Mouse (Mus musculus) ES-E14 (cell line): ENCODE results near the gene Fxyd2. TPM values are rescaled to one million over a fixed set of nuclear protein-coding genes. Genes with fewer than 3 reads are reported as not detected.

Source experiments
- DNase-seq: peaks from one replicate; pipeline ENCODE4 v3.0.0-alpha.2; 2013; ENCODE audit warnings: low read depth, low spot score
- H3K27ac ChIP-seq: 2 replicates; pipeline ENCODE4 v1.5.1; 2012; ENCODE audit warnings: low read depth, mild to moderate bottlenecking, low read length, moderate library complexity, mixed read lengths; ENCODE audit not compliant: poor library complexity, insufficient read depth, severe bottlenecking
- H3K36me3 ChIP-seq: 2 replicates; pipeline ENCODE4 v1.6.1; 2012; ENCODE audit warnings: mild to moderate bottlenecking, low read length, moderate library complexity, mixed read lengths; ENCODE audit not compliant: control insufficient read depth, poor library complexity, insufficient read depth, severe bottlenecking
- H3K4me1 ChIP-seq, 2 experiments: fragments of 150-350 bp in 1 of 2; sonication (generic) in 1 of 2; 2 replicates each; pipeline ENCODE4 v1.6.1; 2012; ENCODE audit warnings: low read length in 2 of 2, mild to moderate bottlenecking in 1 of 2, mixed read lengths in 1 of 2; ENCODE audit not compliant: control insufficient read depth in 2 of 2, insufficient read depth in 2 of 2, poor library complexity in 1 of 2
- H3K4me3 ChIP-seq, 2 experiments: fragments of 150-350 bp in 1 of 2; sonication (generic) in 1 of 2; 2 replicates each; pipeline ENCODE4 v1.5.1; 2012; ENCODE audit warnings: low read length in 2 of 2, low read depth in 1 of 2, mild to moderate bottlenecking in 1 of 2, mixed read lengths in 1 of 2; ENCODE audit not compliant: insufficient read depth in 1 of 2, poor library complexity in 1 of 2, severe bottlenecking in 1 of 2
- H3K9ac ChIP-seq: 2 replicates; pipeline ENCODE4 v1.6.1; 2012; ENCODE audit warnings: low read depth, mild to moderate bottlenecking, low read length, mixed read lengths; ENCODE audit not compliant: poor library complexity, insufficient read depth, severe bottlenecking
- H3K9me3 ChIP-seq: fragments of 150-350 bp; sonication (generic); 2 replicates; pipeline ENCODE4 v1.6.1; 2012; ENCODE audit warnings: low read depth, mild to moderate bottlenecking, low read length; ENCODE audit not compliant: control insufficient read depth, insufficient read depth
- CHD2 ChIP-seq: IDR thresholded peaks from 2 replicates; pipeline ENCODE4 v1.6.1; 2014; ENCODE audit warnings: mild to moderate bottlenecking, low read depth, low read length, inconsistent platforms
- HCFC1 ChIP-seq: IDR thresholded peaks from 2 replicates; pipeline ENCODE4 v1.6.1; 2012; ENCODE audit warnings: low read length, inconsistent platforms, borderline replicate concordance; ENCODE audit not compliant: insufficient read depth
- MAFK ChIP-seq: IDR thresholded peaks from 2 replicates; pipeline ENCODE4 v1.6.1; 2014; ENCODE audit warnings: mild to moderate bottlenecking, low read depth, low read length, inconsistent platforms; ENCODE audit not compliant: insufficient read depth
- ZC3H11A ChIP-seq: IDR thresholded peaks from 2 replicates; pipeline ENCODE4 v1.6.1; 2012; ENCODE audit warnings: low read depth, mild to moderate bottlenecking, inconsistent platforms, low read length, borderline replicate concordance
- ZNF384 ChIP-seq: IDR thresholded peaks from 2 replicates; pipeline ENCODE4 v1.6.1; 2012; ENCODE audit warnings: low read depth, low read length, inconsistent platforms
- in situ Hi-C, 2 experiments: fragments of 600-800 bp; cut with MboI; formaldehyde crosslinking; loops; one replicate each; pipeline ENCODE4 v1.15.1; 2025; ENCODE audit warnings: low sequenced_read_pairs in 2 of 2, inconsistent platforms in 1 of 2; ENCODE audit not compliant: unreplicated experiment in 2 of 2
- total RNA-seq: library from RNA; depleted of rRNA; stranded (reverse); fragments of 300-350 nt; gene quantifications from 2 replicates; pipeline ENCODE4 v1.2.3, GENCODE M21; 2012

Fxyd2 gene
- total RNA-seq, 1 experiment: 2.2 TPM

DNA sequence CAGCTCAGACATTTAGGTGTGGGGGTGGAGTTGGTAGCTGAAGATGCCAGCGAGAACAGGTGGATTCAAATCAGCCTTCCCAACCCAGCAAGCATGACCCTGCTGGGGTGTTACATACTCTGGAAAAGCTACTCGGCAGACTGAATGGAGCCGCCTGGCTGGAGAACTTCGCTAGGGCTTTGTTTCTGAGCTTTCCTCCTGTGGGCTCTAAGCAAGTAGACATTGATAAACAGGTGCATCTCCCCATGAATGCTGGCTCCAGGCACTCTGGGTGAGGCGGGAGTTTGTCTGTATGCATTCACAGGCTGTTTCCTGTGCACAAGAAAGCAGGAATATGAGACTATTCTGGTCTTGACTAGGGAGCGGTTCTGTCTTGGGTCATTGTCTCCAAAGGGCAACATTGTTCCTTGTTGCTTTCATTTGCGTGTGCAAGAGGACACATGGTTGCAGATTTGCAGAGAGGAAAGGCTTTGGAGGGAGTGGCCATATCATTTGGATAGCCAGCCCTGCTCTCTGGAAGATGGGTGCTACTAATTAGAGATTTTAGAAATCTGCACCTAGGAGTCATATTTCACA, 35.7 kb upstream of the Fxyd2 start:
- H3K27ac ChIP-seq: 0 out of 2 replicates have a peak overlapping the region, but pooled peaks have one; percentile 26
- in situ Hi-C loops: no loop called here
- H3K9ac ChIP-seq: no peak overlapping the region
- no peaks in the 10 kb centered on the region for H3K36me3 ChIP-seq
- H3K4me3 ChIP-seq: no peak overlapping the region
- DNase-seq: no peak
- peaks cover 11 to 26% of the 10 kb centered on the region in 2 experiments for H3K4me1 ChIP-seq
- H3K9me3 ChIP-seq: no peaks in the 10 kb centered on the region
- TF ChIP-seq CHD2 (no peak), MAFK (no peak), ZC3H11A (no peak), HCFC1 (no peak), ZNF384 (no peak)

GRCm38 (mm10) chr9:45367716-45368115, 31.8 kb upstream of the Fxyd2 start:
- H3K9ac ChIP-seq: no peak overlapping the region
- no peaks in the 10 kb centered on the region for H3K9me3 ChIP-seq
- DNase-seq: no peak
- H3K4me3 ChIP-seq: no peak overlapping the region
- TF ChIP-seq ZNF384 (no peak), HCFC1 (no peak), ZC3H11A (no peak), CHD2 (no peak), MAFK (no peak)
- H3K27ac ChIP-seq: no peak overlapping the region
- H3K4me1 ChIP-seq: peaks cover 11 to 24% of the 10 kb centered on the region in 2 experiments
- no peaks in the 10 kb centered on the region; the same call in 1 of the 2 replicates for H3K36me3 ChIP-seq
- in situ Hi-C loops: no loop called here

DNA sequence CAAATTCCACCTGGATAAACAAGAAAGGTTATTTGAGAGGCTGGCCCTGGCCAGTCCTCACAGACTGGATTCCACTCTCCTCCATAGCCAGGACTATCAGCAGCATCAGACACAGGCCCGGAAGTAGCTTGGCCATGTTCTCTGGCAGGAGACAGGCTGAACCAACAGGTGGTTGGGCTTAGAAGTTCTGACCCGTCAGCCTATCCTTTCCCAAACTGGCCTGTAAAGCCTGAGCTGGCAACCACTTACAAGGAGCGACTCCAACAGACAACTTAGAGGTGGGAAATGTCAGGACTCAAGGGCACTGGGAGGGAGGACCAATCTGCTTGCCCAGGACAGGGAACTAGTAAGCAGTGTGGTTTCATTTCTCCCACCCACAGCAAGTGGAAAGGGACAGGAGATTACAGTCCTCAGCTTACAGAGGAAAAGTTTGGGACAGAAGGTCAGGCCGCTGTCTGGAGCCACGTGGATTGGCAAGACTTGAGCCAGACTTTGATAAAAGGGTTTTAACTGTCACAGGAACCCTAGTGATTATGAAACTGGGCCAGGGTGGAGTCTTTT, 31.0 kb upstream of the Fxyd2 start:
- no peak for DNase-seq
- Histone ChIP-seq H3K27ac (no peak overlapping the region), H3K9me3 (no peaks in the 10 kb centered on the region), H3K4me3 (no peak overlapping the region), H3K9ac (no peak overlapping the region), H3K4me1 (peaks cover 9 to 27% of the 10 kb centered on the region in 2 experiments; a peak in 3 of 4 replicates), H3K36me3 (no peaks in the 10 kb centered on the region; the same call in 1 of the 2 replicates)
- TF ChIP-seq MAFK (no peak), HCFC1 (no peak), CHD2 (no peak), ZNF384 (no peak), ZC3H11A (no peak)
- in situ Hi-C loops: no loop called here

DNA sequence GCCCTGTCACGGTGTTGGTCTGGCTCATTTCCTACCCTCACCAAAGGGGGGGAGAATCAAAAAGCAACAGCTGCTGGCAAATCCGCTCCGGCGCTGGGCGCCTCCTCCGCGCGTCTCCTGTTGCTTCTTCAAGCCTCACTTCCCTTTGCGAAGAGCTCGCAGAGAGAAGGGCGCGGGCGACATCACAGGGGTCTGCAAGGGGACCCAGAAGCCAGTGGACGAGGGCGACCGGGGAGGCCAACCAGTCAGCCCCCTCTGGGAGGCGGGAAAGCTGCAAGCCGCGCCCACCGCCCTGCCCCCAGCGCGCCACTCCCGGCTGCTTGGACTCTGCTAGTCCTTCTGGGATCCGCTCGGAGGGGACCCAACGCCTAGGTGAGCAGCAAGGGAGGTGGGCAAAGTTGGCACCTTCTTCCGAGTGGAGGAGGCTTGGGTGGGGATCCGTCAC, 29.3 kb upstream of the Fxyd2 start, which contains the start of gene Fxyd6:
Gene Fxyd6, plus strand, starts transcription at position 69 of the 445 bp plus-strand sequence.
- in situ Hi-C loops: no loop called here
- no peaks in the 10 kb centered on the region for H3K9me3 ChIP-seq
- TF ChIP-seq MAFK (no peak), ZNF384 (no peak), HCFC1 (no peak), CHD2 (no peak), ZC3H11A (no peak)
- peak within 1 kb of the TSS; percentile 86 for H3K9ac ChIP-seq
- DNase-seq: peak; percentile 43
- H3K36me3 ChIP-seq: no peaks in the 10 kb centered on the region; the same call in 1 of the 2 replicates
- H3K4me1 ChIP-seq: peaks cover 13 to 37% of the 10 kb centered on the region in 2 experiments; a peak in 3 of 4 replicates
- H3K27ac ChIP-seq: peak within 1 kb of the TSS; percentile 4; the same call in 1 of the 2 replicates
- peak within 1 kb of the TSS; percentile 80 to 89 for H3K4me3 ChIP-seq
